Mouse (Mus musculus) cerebellum, adult 2 months (tissue): ENCODE data around the gene Lca5l.

Experiments
- CTCF ChIP-seq: fragments of 200-500 bp; IDR thresholded peaks from 2 replicates; pipeline ENCODE4 v1.5.1; 2011; ENCODE audit warnings: low read depth, mild to moderate bottlenecking, control low read depth, low read length, moderate library complexity, borderline replicate concordance; ENCODE audit not compliant: insufficient read depth
- POLR2A ChIP-seq: fragments of 200-500 bp; IDR thresholded peaks from 2 replicates; pipeline ENCODE4 v1.6.1; 2011; ENCODE audit warnings: low read length, control low read depth, borderline replicate concordance; ENCODE audit not compliant: insufficient read depth

DNA sequence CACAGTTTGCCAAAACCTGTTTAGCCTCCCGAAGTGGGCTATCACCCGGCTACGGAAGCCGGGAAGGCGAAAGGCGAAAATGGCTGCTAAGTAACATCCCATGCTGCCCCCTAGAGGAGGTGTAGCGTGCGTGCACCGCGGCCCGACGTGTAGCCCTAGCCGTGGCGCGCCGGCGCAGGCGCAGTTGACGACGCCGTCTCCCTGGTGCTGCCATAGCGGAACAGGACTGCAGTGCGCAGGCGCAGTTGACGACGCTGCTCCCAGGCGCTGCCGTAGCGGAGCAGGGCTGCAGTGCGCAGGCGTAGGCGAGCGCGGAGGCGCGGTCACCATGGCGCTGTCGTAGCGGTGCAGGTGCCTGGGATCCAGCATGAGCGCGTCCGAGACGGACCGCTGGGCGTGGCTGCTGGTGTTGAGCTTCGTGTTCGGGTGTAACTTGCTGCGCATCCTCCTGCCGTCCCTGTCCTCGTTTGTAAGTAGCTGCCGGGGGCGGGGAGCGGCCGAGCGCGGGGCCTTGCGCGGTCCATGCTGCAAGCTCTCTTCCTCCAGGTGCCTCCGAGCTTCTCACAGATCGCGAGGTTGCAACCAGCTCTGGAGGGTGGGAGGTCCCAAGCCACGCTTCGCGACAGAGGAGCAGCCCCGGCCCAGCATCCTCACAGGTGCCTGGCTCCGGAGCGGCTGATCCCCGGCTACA lies 46.8 kb downstream of the Lca5l start, which contains the start of gene Wrb:
- TF ChIP-seq CTCF (peak; percentile 95), POLR2A (peak; percentile 87)
